23 mouse cellular contexts compared by ENCODE assay signal in genomic region chr4:108992978-108993377, GRCm38 (mm10).
"Had no signal": no experiment of that assay in that cellular context is flagged by ENCODE, and none has a peak within 500 bp of the region (broad histone marks: within the 10 kb centered on the region; RNA-seq: fewer than 3 reads in every experiment).

No protein-coding gene starts in this region.

- H3K27me3 ChIP-seq: limb, embryonic 13.5 days; liver, embryonic 12.5 days; midbrain, embryonic 15.5 days; neural tube, embryonic 12.5 days; neural tube, embryonic 15.5 days had no signal

- H3K27ac ChIP-seq: layer of hippocampus, adult 2 months; limb, embryonic 10.5 days; limb, embryonic 13.5 days; liver, embryonic 12.5 days; liver, embryonic 15.5 days; macrophage; midbrain, embryonic 12.5 days; midbrain, embryonic 15.5 days; neural tube, embryonic 12.5 days; neural tube, embryonic 15.5 days; stomach, postnatal 0 days had no signal

- H3K36me3 ChIP-seq: limb, embryonic 10.5 days; limb, embryonic 13.5 days; liver, embryonic 12.5 days; liver, embryonic 15.5 days; midbrain, embryonic 12.5 days; midbrain, embryonic 15.5 days; neural tube, embryonic 12.5 days; neural tube, embryonic 15.5 days had no signal

- H3K4me2 ChIP-seq: limb, embryonic 13.5 days; liver, embryonic 12.5 days; liver, embryonic 15.5 days; midbrain, embryonic 12.5 days; midbrain, embryonic 15.5 days; neural tube, embryonic 12.5 days; neural tube, embryonic 15.5 days had no signal

- ATAC-seq: liver, embryonic 12.5 days; midbrain, embryonic 15.5 days had no signal

- DNase-seq: kidney, adult 9 months; kidney, postnatal 14 days; kidney, postnatal 4 days; layer of hippocampus, adult 9-11 months; liver; lung, adult 18-20 months; right cerebral cortex, adult 18-20 months; right cerebral cortex, postnatal 14 days; right cerebral cortex, postnatal 4 days; thymus, adult 2 months; thymus, postnatal 14 days; thymus, postnatal 4 days had no signal

- H3K4me1 ChIP-seq: limb, embryonic 10.5 days; limb, embryonic 13.5 days; midbrain, embryonic 12.5 days; midbrain, embryonic 15.5 days; neural tube, embryonic 12.5 days; neural tube, embryonic 15.5 days had no signal

- H3K9me3 ChIP-seq: limb, embryonic 10.5 days; limb, embryonic 13.5 days; liver, embryonic 12.5 days; liver, embryonic 15.5 days; midbrain, embryonic 12.5 days; midbrain, embryonic 15.5 days; neural tube, embryonic 12.5 days; neural tube, embryonic 15.5 days had no signal

- H3K9ac ChIP-seq: limb, embryonic 13.5 days; liver, embryonic 12.5 days; liver, embryonic 15.5 days; midbrain, embryonic 12.5 days; midbrain, embryonic 15.5 days; neural tube, embryonic 12.5 days; neural tube, embryonic 15.5 days had no signal

- H3K4me3 ChIP-seq: layer of hippocampus, adult 2 months; limb, embryonic 10.5 days; limb, embryonic 13.5 days; liver, embryonic 12.5 days; liver, embryonic 15.5 days; midbrain, embryonic 12.5 days; midbrain, embryonic 15.5 days; neural tube, embryonic 12.5 days; neural tube, embryonic 15.5 days had no signal
